Mouse (Mus musculus) large intestine, adult 2 months (tissue): ENCODE measurements around the gene Pcf11. TPM values are rescaled to one million over a fixed set of nuclear protein-coding genes. Genes with fewer than 3 reads are reported as not detected.

ENCODE experiments used
- DNase-seq: peaks from one replicate; pipeline ENCODE4 v3.0.0-alpha.2; 2012; ENCODE audit warnings: low read depth, low spot score
- WGBS: fragments of 180-500 bp; shearing (Covaris S2); methylation state at CpG from one replicate; pipeline ENCODE4 v1.1.7; 2018; 5-methylcytosine and 5-hydroxymethylcytosine counted together
- polyA plus RNA-seq: library from polyadenylated mRNA; depleted of rRNA; stranded (reverse); fragments of >200 nt; gene quantifications from 2 replicates; pipeline ENCODE4 v1.2.3, GENCODE M21; 2012; rRNA removed

Pcf11 gene
- polyA plus RNA-seq = 9.9 and 12.3 TPM in 2 replicates

DNA sequence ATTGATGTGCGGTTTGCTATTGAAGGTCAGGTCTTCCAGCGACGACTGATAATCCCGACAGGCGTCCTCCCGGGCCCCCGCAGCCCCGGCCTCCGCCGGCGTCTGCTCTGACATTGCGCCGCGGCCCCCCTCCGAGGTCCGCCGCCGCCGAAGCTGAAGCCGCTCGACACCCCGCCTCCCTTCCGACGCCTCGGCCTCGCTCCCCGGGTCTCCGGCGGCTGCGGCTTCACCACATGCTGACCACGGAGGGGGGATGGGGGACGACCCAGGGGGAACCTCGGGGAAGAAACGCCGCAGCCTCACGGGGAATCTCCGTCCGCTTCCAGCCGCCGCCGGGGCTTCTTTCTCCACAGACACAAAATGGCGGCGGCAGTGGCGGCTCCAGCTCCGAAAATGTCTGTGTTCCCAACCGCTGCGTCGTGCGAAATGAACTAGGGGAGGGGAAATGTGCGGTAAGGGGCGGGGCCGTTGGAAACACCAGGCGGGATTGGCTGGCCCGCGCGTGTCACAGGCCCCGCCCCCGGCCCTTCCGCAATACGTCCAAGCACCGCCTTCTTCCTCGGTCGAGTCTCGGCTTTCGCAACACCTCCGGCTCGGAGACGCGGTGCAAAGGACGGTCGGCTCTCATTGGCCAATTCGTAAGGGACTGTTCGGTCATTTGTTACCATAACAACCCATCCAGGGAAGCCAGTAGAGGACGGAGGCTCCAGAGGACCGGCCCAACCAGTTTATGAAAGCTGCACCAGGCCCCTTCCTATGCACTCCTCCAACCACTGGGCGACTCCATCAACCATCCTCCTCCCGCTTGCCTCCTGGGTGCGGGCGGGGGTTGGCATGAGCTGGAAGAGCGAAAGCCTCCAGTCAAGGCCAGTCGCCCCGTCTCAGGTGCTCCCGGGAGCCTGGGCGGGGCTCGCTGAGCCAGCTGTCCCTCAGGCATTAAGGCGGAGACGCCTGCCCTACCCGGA is at the start of gene Pcf11:
Pcf11 (minus strand) TSS at position 428 of the 965 bp plus-strand sequence.
- WGBS = under 1% methylated on average over 88 of the region's 88 CpGs
- peak; percentile 99 for DNase-seq

DNA sequence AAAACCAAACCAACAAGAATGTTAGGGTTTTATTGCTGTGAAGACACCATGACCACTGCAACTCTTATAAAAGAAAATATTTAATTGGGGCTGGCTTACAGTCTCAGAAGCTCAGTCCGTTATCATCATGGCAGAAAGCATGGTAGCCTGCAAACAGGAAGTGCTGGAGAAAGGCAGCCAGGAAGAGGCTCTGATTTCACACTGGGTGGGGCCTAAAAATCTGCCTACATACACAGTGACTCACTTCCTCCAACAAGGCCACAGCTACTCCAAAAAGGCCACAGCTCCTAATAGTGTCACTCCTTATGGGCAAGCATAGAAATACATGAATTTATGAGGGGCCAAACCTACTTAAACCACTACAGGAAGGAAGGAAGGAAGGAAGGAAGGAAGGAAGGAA is 45.3 kb upstream of the Pcf11 start:
- 97% methylated on average over 1 of the region's 1 CpGs for WGBS
- DNase-seq = no peak

DNA sequence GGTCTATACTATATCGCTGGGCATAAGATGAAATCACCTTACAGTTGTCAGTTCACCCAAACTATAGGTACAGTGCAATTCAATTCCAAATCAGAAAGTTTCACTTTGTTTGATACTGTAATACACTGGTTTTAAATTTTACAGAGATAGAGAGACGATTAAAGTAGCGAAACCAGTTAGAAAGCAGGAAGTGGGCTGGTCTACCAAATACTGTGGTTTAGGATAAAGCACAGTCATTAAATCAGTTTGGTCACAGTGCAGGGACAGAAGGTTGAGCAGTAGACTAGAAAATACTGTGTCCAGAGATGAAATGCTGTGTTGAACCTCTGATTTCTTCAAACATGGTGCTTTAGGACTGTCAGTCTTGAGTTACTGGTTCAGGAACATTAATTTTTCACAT is 41.9 kb upstream of the Pcf11 start:
- WGBS = 51% methylated on average over 3 of the region's 3 CpGs
- DNase-seq = no peak

DNA sequence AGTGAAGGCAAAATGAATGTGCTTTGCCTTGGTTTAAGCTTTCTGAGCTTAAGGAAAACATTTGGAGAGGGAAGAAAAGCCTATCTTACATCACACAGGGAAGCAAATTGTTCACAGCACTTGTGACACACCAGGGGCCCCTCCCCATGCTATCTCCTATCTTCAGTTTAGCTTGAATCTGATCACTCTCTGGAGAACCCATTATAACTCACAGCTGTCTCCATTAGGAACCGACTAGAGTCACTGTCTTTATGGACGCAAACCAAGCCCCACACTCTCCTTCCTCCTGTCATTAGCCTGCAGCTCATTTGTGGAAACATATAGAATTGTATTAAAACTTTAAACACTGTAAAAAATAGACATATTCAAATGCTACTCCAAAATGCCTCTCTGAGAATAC is 39.8 kb upstream of the Pcf11 start:
- 50% methylated on average over 2 of the region's 2 CpGs for WGBS
- DNase-seq = no peak

DNA sequence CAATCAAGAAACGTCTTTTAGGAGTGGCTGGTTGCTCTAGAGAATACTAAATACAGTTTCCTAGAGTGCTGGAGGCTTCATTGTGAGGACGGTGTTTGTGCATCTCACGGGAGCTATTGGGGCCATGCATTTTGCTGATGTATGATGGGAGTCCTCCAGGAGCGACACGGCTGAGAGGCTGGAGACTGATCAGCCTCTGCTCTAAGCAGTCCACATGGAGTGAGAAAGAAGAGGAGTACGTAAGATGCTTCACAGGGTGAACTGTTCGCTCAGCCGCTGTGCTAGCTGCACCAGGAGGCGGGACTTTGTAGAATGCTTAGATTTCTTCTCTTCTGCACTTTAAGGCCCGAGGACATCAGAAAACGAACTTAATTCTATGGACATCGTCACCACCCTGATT is 37.0 kb upstream of the Pcf11 start:
- no peak for DNase-seq
- 68% methylated on average over 12 of the region's 12 CpGs for WGBS

DNA sequence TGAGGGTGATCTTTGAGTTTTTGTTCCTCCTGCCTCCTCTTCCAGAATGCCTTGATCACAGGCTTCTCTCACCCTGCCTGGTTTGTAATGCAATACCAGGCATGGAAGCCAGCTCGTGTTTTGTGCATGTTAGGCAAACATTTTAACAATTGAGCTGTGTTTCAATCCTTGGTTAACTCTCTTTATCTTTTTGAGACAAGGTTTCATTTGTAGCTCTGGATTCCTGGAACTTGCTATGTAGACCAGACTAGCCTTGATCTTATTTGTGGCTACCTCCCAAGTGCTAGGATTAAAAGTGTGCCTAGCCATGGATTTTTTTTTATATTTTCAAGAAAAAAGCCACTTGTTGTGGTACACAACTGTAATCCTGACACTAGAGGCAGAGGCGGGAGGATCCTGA is 35.8 kb upstream of the Pcf11 start:
- no peak for DNase-seq
- WGBS = 67% methylated on average over 2 of the region's 2 CpGs

DNA sequence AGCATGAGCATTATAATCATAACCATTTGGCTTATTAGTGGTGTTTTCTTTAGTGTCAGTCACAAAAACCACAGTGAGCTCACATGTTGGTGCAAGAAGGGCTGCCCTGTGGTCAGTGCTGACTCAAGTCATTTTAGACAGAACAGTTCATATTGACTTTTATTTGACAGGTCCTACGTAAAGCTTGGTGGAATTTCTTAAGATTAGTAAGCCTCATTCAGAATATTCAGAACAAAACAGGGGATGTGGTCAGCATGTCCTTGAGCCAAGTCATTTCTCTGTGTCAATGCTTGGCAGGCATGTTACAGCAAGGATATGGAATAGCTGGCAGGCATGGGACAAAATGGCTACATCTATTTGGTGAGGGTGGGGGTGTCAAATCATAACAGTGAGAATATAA is 33.9 kb upstream of the Pcf11 start:
- no peak for DNase-seq
- WGBS = 80% methylated on average over 1 of the region's 1 CpGs

DNA sequence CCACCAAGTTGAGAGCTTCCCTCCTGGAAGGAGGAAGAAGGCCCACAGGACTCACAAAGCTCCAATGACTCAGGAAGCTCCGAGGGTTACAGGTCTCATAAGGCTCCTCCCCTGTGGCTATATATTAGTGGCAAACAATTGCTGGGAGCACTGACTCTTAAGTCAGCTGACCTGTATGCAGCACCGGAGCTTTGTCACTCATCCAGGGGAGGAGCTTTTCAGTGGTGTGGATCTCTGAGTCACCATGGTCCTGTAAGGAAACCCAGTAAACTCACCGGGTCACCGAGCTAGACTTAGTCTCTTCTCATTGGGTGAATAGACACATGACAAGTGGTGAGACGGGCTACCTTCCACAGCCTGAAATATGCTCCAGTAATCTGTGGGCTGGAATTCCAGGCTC is 29.0 kb upstream of the Pcf11 start:
- peak; percentile 63 for DNase-seq
- WGBS = 26% methylated on average over 5 of the region's 5 CpGs

DNA sequence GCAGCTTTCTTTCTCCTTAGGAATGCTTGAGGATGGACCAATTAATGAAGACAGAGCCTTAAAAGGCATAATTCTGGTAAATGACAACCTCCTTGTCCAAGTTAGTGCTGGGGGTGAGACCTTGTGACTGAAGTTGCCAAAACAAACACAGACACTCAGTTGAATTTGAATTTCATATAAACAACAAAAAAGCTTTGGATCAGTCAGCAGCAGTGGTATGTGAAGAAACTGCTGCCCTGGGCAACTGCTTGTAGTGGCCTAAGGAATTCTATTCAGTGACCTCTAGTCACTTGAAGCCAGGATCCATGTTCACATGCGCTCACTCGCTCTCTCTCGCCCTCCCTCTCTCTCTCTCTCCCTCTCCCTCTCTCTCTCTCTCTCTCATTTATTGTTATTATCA is 26.7 kb upstream of the Pcf11 start:
- DNase-seq = no peak
- 92% methylated on average over 3 of the region's 3 CpGs for WGBS

DNA sequence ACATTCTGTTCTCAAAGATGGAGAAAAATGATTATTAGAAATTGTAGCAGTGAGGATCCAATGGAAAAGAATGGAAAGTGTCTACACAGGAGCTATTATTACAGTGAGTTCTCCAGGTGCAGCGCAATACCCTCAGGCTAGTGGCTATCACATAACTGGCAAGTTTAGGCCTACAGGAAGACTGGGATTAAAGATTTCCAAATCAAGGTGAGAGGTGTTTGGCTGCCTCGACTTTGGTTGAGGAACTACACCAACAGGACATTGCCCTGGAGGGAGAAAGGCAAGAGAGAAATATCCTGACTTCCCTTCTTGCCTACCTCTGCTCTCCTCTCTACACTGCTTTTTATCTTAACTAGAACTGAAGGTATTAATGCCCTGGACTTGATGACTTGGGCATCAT is 19.4 kb upstream of the Pcf11 start:
- DNase-seq = no peak
- 57% methylated on average over 2 of the region's 2 CpGs for WGBS

DNA sequence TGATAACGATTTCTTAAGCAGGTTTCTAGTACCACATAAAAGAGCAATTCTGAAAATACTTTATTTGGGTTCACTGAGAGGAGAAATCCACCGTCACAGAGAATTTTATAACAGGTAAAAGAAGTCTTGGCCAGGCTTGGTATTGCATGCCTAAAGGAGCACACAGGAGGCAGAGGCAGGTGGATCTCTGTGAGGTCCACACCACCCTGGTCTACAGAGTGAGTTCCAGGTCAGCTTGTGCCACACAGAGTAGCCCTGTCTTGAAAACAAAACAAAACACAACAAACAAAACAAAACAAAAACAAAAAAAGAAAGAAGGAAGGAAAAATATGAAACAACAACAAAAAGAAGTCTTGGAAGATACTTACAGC is 18.6 kb upstream of the Pcf11 start:
- WGBS = 14% methylated on average over 2 of the region's 2 CpGs

DNA sequence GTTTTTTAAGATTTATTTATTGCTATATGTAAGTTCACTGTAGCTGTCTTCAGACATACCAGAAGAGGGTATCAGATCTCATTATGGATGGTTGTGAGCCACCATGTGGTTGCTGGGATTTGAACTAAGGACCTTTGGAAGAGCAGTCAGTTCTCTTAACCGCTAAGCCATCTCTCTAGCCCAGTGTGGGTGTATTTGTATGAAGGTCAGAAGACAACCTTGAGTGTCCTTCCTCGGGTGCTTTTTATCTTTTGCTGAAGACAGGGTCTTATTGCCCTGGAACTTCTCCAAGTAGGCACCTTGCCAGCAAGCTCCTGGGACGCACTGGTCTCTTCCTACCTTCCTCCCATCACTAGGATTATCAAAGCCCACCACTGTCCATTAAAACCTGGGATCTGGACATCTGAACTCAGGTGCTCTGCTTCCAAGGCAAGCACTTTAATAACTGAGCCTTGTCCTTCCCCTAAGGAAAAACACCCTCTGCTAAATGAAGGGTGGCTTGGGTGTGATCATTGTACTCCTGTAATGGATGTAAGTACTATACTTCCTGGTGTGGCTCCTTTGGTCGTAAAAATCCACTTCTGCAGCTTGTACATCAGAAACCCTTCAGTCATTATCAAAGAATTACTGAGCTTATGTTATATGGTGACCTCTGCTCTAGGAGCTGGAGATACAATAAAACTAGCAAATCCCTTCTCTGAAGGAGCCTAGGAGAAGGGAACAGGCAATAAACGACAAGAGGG is 18.0 kb upstream of the Pcf11 start:
- 22% methylated on average over 5 of the region's 5 CpGs for WGBS
- peak; percentile 44 for DNase-seq

More for the DNA sequence above, 18.6 kb upstream of the Pcf11 start:
- no peak for DNase-seq

DNA sequence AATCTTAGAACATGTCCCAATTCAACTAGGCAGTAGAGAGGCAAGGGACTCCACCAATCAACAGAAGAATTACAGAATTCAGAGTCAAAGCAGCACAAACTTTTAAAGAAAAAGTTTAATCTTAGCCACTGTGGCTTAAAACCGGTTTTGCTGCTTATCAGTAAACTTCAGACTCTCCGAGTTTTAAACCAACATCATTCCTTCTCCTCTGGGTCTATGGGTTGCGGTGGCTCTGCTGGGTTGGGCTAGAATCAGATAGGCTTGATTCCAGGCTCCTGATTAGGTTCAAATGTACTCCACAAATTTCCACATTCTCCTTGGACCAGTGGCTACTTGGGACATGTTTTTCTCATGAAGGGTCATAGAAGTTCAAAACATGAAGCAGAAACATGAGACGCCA is 7.6 kb upstream of the Pcf11 start:
- WGBS = 52% methylated on average over 4 of the region's 4 CpGs
- DNase-seq = no peak

DNA sequence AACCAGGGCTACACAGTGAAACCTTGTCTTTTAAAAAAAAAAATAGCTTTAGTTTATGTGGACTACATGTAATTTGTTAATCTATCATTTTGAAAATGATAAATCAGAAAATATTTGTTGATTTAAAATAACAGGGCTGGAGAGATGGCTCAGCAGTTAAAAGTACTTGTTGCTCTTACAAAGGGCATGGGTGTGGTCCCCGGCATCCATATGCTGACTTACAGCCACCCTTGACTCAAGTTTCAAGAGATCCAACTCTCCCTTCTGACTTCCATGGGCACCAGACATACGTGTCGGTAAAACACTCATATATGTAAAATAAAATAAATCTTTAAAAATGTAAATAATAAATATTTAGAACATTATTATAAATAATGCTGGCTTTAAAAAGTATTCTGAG is 5.4 kb upstream of the Pcf11 start:
- DNase-seq = no peak
- WGBS = 75% methylated on average over 3 of the region's 3 CpGs

DNA sequence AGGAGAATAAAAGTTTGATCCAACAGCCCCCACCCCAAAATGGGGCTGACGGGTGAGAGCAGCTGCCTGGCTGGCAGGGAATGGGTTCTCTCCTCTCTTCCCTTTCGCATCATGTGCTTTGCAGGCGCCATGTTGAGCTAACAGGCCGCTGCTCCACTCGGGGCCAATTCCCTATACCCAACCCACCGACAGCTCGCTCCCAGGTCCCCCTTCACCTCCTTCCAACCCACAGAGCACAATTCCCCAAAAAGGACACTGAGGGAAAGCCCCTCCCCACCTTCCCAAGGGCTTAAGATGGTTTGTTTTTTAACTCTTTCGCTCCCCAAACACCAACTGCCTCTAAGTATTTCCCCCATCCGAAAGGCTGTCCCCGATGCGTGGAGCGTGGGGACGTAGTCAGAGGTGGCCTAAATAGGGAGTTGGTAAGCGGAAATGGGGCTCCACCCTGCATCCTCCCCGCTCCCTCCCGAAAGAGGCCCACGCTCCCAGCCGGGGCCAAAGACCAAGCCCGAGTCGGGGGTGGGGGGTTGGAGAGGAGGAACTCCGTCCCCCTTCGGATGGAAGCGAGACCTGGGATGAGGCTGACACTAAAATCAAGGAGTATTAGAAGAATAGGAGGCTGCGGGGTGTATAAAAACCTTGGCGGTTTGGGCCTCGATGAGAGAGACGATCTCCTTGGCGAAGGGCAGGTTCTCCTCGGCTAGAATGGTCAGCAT is 785 bp downstream of the Pcf11 start:
- DNase-seq = peak; percentile 31
- 1% methylated on average over 29 of the region's 29 CpGs for WGBS

DNA sequence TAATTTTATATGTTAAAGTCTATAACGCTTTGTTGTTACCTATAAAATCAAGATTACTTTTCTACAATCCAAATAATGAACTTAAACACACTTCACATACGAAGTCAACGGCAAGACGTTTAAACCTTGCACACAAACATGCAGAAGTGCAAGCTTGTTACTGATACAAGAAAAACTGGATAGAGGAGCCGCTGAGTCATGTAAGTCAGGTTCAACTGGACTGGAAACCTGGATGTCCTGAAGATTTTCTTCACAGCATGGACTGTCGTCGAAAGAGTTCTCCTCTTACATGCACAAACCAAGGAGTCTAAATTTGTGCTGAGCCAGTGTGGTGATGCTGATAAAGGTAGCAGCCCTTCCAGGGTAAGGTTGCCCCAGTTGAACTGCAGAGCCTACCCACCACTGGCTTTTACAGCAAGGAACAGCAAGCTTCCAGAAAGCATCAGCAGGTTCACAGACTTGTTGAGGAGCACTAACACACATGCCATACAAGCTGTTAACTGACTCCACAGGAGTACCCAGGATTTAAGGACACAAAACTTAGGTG is 3.4 kb downstream of the Pcf11 start:
- WGBS = 28% methylated on average over 7 of the region's 7 CpGs
- DNase-seq = no peak

DNA sequence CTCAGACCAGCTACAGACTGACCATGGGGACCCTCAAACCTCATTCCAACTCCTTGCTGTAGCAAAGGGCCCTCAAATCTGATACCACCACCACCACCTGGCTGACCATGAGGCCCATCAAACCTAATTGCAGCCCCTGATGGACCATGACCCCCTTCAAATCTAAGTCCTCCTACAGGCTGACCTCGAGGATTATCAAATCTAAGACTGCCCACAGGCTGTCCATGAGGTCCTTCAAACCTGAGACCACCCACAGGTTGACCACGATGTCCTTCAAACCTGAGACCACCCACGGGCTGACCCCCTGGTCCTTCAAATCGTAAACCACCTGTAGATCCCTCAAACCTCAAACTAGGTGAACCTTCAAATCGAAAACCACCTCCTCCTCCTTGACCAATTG is 11.7 kb downstream of the Pcf11 start:
- WGBS = 96% methylated on average over 5 of the region's 5 CpGs
- no peak for DNase-seq

DNA sequence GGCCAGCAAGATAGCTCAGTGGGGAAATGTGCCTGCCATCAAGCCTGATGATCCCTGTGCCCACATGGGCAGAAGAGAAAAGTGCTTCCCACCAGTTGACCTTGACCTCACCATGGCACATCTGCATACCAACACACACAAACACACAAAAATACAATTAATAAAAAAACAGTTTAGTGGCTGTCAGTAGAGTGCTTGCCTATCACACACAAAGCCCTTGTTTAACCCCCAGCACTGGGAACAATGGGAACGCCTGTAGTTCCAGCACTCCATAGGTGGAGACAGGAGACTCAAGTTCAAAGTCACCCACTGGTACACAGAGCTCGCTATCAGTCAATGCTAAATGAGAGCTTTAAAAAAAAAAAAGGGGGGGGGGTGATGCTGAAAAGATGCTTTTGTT is 13.3 kb downstream of the Pcf11 start:
- 74% methylated on average over 2 of the region's 2 CpGs for WGBS
- no peak for DNase-seq

DNA sequence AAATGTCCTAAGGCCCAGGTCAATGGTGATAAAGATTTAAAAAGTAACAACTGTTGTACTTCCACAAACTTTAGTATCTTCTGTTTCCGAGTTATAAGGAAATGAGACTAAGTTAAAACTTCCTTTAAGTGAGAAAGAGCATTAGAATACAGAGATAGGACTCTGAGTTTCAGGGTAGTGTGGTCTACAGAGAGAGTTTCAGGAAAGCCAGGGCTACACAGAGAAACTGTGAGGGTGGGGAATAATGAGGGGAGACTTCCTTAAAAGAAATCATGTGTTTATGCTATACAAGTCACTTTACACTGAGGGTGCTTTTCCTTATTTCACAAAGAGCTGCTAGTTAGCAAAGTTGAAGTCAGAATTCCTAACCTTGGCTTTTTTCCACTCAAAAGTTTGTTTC is 16.4 kb downstream of the Pcf11 start:
- 39% methylated on average over 1 of the region's 1 CpGs for WGBS
- no peak for DNase-seq

DNA sequence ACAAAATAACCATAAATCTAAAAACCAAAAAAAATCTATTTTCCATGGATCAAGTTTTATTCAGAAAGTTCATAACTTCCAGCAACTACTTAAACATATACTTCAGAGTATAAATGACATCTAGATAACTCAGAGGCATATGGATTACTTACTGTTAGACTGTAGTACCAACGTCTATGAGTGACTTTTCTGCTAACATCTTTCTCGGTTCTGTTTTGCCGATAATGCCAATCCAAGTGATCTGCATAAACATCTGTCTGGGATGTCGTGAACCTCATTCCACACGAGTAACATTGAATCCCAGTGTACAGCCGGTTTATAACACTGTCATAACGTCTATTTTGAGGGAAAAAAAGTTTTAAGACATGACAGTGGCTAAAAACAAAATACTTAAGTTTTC is 21.9 kb downstream of the Pcf11 start:
- no peak for DNase-seq
- WGBS = 66% methylated on average over 7 of the region's 7 CpGs
